Mouse (Mus musculus) intestine, embryonic 15.5 days (tissue): ENCODE data around the gene Nr1i3. TPM values are rescaled to one million over a fixed set of nuclear protein-coding genes. Genes with fewer than 3 reads are reported as not detected.

Source experiments
- ATAC-seq: fragments of 200-750 bp; cut with Nextera tagmentation; 2 replicates; pipeline ENCODE4 v1.8.0; 2017; ENCODE audit warnings: moderate TSS enrichment, moderate library complexity
- H3K27ac ChIP-seq: fragments of 300-500 bp; sonication (generic); 2 replicates; pipeline ENCODE4 v1.5.1; 2015; ENCODE audit warnings: mild to moderate bottlenecking, inconsistent platforms
- H3K27me3 ChIP-seq: fragments of 300-500 bp; sonication (generic); replicated peaks from 2 replicates; pipeline ENCODE4 v1.6.1; 2015; ENCODE audit warnings: inconsistent platforms
- H3K36me3 ChIP-seq: fragments of 300-500 bp; sonication (generic); 2 replicates; pipeline ENCODE4 v1.6.1; 2015; ENCODE audit warnings: inconsistent platforms
- H3K4me1 ChIP-seq: fragments of 300-500 bp; sonication (generic); replicated peaks from 2 replicates; pipeline ENCODE4 v1.6.1; 2015; ENCODE audit warnings: inconsistent platforms
- H3K4me2 ChIP-seq: fragments of 300-500 bp; sonication (generic); replicated peaks from 2 replicates; pipeline ENCODE4 v1.6.1; 2015; ENCODE audit warnings: mild to moderate bottlenecking, inconsistent platforms
- H3K4me3 ChIP-seq: fragments of 300-500 bp; sonication (generic); replicated peaks from 2 replicates; pipeline ENCODE4 v1.5.1; 2015; ENCODE audit warnings: inconsistent platforms
- H3K9ac ChIP-seq: fragments of 300-500 bp; sonication (generic); 2 replicates; pipeline ENCODE4 v1.6.1; 2015; ENCODE audit warnings: inconsistent platforms
- H3K9me3 ChIP-seq: fragments of 300-500 bp; sonication (generic); 2 replicates; pipeline ENCODE4 v1.6.1; 2016; ENCODE audit warnings: inconsistent platforms
- WGBS: fragments of 180-500 bp; shearing (Covaris S2); methylation state at CpG from one replicate; pipeline ENCODE4 v1.1.7; 2015; 5-methylcytosine and 5-hydroxymethylcytosine counted together
- polyA plus RNA-seq: library from polyadenylated mRNA; unstranded; fragments of >200 nt; fragmentation: Nextera tagmentation; extraction: Ambion mirVana; gene quantifications from 2 replicates; pipeline ENCODE4 v1.2.1, GENCODE M21; 2015

The Nr1i3 gene
- polyA plus RNA-seq, 1 experiment from 2014 or later: 9.2 TPM

- Histone ChIP-seq H3K9ac (no peak overlapping the region), H3K27me3 (no peaks in the 10 kb centered on the region), H3K4me3 (no peak overlapping the region), H3K4me1 (no peaks in the 10 kb centered on the region), H3K27ac (no peak overlapping the region), H3K4me2 (no peak overlapping the region), H3K9me3 (no peaks in the 10 kb centered on the region), H3K36me3 (no peaks in the 10 kb centered on the region)
- WGBS: 51% methylated on average over 11 of the region's 11 CpGs
- no peak; the same call in 1 of the 2 replicates for ATAC-seq
Observed at GRCm38 (mm10) chr1:171203471-171204248, 10.1 kb upstream of the Nr1i3 start.

GRCm38 (mm10) chr1:171204249-171204644, 9.5 kb upstream of the Nr1i3 start:
- Histone ChIP-seq H3K36me3 (no peaks in the 10 kb centered on the region), H3K4me1 (no peaks in the 10 kb centered on the region), H3K4me2 (no peak overlapping the region), H3K27me3 (no peaks in the 10 kb centered on the region), H3K9me3 (no peaks in the 10 kb centered on the region), H3K9ac (no peak overlapping the region), H3K4me3 (no peak overlapping the region), H3K27ac (no peak overlapping the region)
- 59% methylated on average over 7 of the region's 7 CpGs for WGBS
- ATAC-seq: peak; percentile 61; the same call in 1 of the 2 replicates

- Histone ChIP-seq H3K9me3 (no peaks in the 10 kb centered on the region), H3K4me2 (no peak overlapping the region), H3K4me1 (no peaks in the 10 kb centered on the region), H3K27ac (no peak overlapping the region), H3K9ac (no peak overlapping the region), H3K36me3 (no peaks in the 10 kb centered on the region), H3K27me3 (no peaks in the 10 kb centered on the region), H3K4me3 (no peak overlapping the region)
- WGBS: 76% methylated on average over 6 of the region's 6 CpGs
- no peak for ATAC-seq
Observed at GRCm38 (mm10) chr1:171205704-171206493, 7.9 kb upstream of the Nr1i3 start.

GRCm38 (mm10) chr1:171209409-171209808, 4.4 kb upstream of the Nr1i3 start:
- H3K9me3 ChIP-seq: no peaks in the 10 kb centered on the region
- no peak overlapping the region for H3K4me3 ChIP-seq
- H3K36me3 ChIP-seq: no peaks in the 10 kb centered on the region
- 32% methylated on average over 4 of the region's 4 CpGs for WGBS
- no peak overlapping the region for H3K27ac ChIP-seq
- ATAC-seq: no peak
- no peaks in the 10 kb centered on the region for H3K27me3 ChIP-seq
- no peak overlapping the region for H3K9ac ChIP-seq
- H3K4me2 ChIP-seq: no peak overlapping the region
- H3K4me1 ChIP-seq: no peaks in the 10 kb centered on the region

GRCm38 (mm10) chr1:171212854-171213253, 916 bp upstream of the Nr1i3 start:
- H3K9me3 ChIP-seq: no peaks in the 10 kb centered on the region
- H3K9ac ChIP-seq: no peak overlapping the region
- no peaks in the 10 kb centered on the region for H3K27me3 ChIP-seq
- H3K27ac ChIP-seq: no peak overlapping the region
- H3K4me3 ChIP-seq: no peak overlapping the region
- 0 out of 2 replicates have a peak, but pooled peaks cover 2% of the 10 kb centered on the region for H3K4me1 ChIP-seq
- H3K36me3 ChIP-seq: no peaks in the 10 kb centered on the region; the same call in 1 of the 2 replicates
- H3K4me2 ChIP-seq: no peak overlapping the region
- no peak for ATAC-seq
- 58% methylated on average over 3 of the region's 3 CpGs for WGBS

GRCm38 (mm10) chr1:171216241-171216955, 2.6 kb downstream of the Nr1i3 start:
- no peaks in the 10 kb centered on the region; the same call in 1 of the 2 replicates for H3K36me3 ChIP-seq
- no peak overlapping the region for H3K4me2 ChIP-seq
- no peak overlapping the region for H3K9ac ChIP-seq
- no peaks in the 10 kb centered on the region for H3K9me3 ChIP-seq
- no peak overlapping the region for H3K27ac ChIP-seq
- ATAC-seq: no peak
- H3K27me3 ChIP-seq: no peaks in the 10 kb centered on the region
- H3K4me3 ChIP-seq: no peak overlapping the region
- WGBS: 84% methylated on average over 18 of the region's 18 CpGs
- H3K4me1 ChIP-seq: peaks cover 7% of the 10 kb centered on the region

GRCm38 (mm10) chr1:171220871-171221270, 7.1 kb downstream of the Nr1i3 start:
- ATAC-seq: peak; percentile 27
- WGBS: 8% methylated on average over 10 of the region's 10 CpGs
- 0 out of 2 replicates have a peak overlapping the region, but pooled peaks have one; percentile 51 for H3K9ac ChIP-seq

GRCm38 (mm10) chr1:171221281-171222193, 7.8 kb downstream of the Nr1i3 start:
- WGBS: 8% methylated on average over 22 of the region's 22 CpGs
- H3K27ac ChIP-seq: no peak overlapping the region

More at GRCm38 (mm10) chr1:171220871-171221270, 7.1 kb downstream of the Nr1i3 start:
- H3K36me3 ChIP-seq: no peaks in the 10 kb centered on the region; the same call in 1 of the 2 replicates
- no peaks in the 10 kb centered on the region for H3K9me3 ChIP-seq
- no peak overlapping the region for H3K27ac ChIP-seq
- peak overlapping the region; percentile 53; the same call in 1 of the 2 replicates for H3K4me3 ChIP-seq
- no peaks in the 10 kb centered on the region for H3K27me3 ChIP-seq
- H3K4me2 ChIP-seq: peak overlapping the region; percentile 87
- peaks cover 12% of the 10 kb centered on the region for H3K4me1 ChIP-seq

GRCm38 (mm10) chr1:171222238-171223155, 8.7 kb downstream of the Nr1i3 start, which contains the start of gene Tomm40l:
Gene Tomm40l, minus strand, starts transcription at chr1:171222514.
- ATAC-seq: peak; percentile 98
- 1% methylated on average over 28 of the region's 28 CpGs for WGBS

More at GRCm38 (mm10) chr1:171221281-171222193, 7.8 kb downstream of the Nr1i3 start:
- Histone ChIP-seq H3K9ac (peak overlapping the region; percentile 51), H3K4me3 (peak overlapping the region; percentile 53), H3K27me3 (no peaks in the 10 kb centered on the region), H3K36me3 (no peaks in the 10 kb centered on the region; the same call in 1 of the 2 replicates), H3K4me1 (peaks cover 9% of the 10 kb centered on the region), H3K9me3 (no peaks in the 10 kb centered on the region), H3K4me2 (peak overlapping the region; percentile 87)
- ATAC-seq: 0 out of 2 replicates have a peak, but pooled peaks have one; percentile 0

GRCm38 (mm10) chr1:171223168-171223567, 9.4 kb downstream of the Nr1i3 start:
- Histone ChIP-seq H3K9ac (no peak overlapping the region), H3K4me1 (peaks cover 9% of the 10 kb centered on the region), H3K36me3 (no peaks in the 10 kb centered on the region), H3K4me2 (peak overlapping the region; percentile 87), H3K27ac (peak overlapping the region; percentile 83), H3K27me3 (no peaks in the 10 kb centered on the region), H3K9me3 (no peaks in the 10 kb centered on the region), H3K4me3 (0 out of 2 replicates have a peak overlapping the region, but pooled peaks have one; percentile 28)
- 80% methylated on average over 6 of the region's 6 CpGs for WGBS
- no peak for ATAC-seq

More at GRCm38 (mm10) chr1:171222238-171223155, 8.7 kb downstream of the Nr1i3 start, which contains the start of gene Tomm40l:
- peak within 1 kb of the TSS; percentile 51 for H3K9ac ChIP-seq
- H3K9me3 ChIP-seq: no peaks in the 10 kb centered on the region
- peak within 1 kb of the TSS; percentile 53 for H3K4me3 ChIP-seq
- no peaks in the 10 kb centered on the region for H3K27me3 ChIP-seq
- H3K27ac ChIP-seq: peak within 1 kb of the TSS; percentile 83
- peaks cover 9% of the 10 kb centered on the region for H3K4me1 ChIP-seq
- H3K4me2 ChIP-seq: peak within 1 kb of the TSS; percentile 87
- no peaks in the 10 kb centered on the region; the same call in 1 of the 2 replicates for H3K36me3 ChIP-seq
